16 mouse cellular contexts compared by ENCODE assay signal in genomic region chr6:86252176-86253125, GRCm38 (mm10). TPM values are rescaled to one million over a fixed set of nuclear protein-coding genes. Genes with fewer than 3 reads are reported as not detected.
DNase-seq lines count a peak whose midpoint lies in the region; ATAC-seq and TF ChIP-seq lines count a peak whose summit lies in the region.
"Had no signal": no experiment of that assay in that cellular context is flagged by ENCODE, and none has a peak within 500 bp of the region (broad histone marks: within the 10 kb centered on the region; RNA-seq: fewer than 3 reads in every experiment).

No protein-coding gene starts in this region.

- no peak overlapping the region for H3K4me2 ChIP-seq in forebrain, embryonic 16.5 days (ENCODE audit: low read length)
- H3K4me2 ChIP-seq in midbrain, embryonic 16.5 days (ENCODE audit: low read length): no peak overlapping the region
- H3K4me2 ChIP-seq: intestine, embryonic 15.5 days had no signal

- 79% methylated on average over 10 of the region's 10 CpGs for WGBS in forebrain, embryonic 10.5 days
- 81% methylated on average over 10 of the region's 10 CpGs for WGBS in forebrain, embryonic 16.5 days
- 83% methylated on average over 10 of the region's 10 CpGs for WGBS in midbrain, embryonic 16.5 days

- H3K36me3 ChIP-seq in forebrain, embryonic 10.5 days (replicated peaks): no peaks in the 10 kb centered on the region
- no peaks in the 10 kb centered on the region for H3K36me3 ChIP-seq in forebrain, embryonic 16.5 days (ENCODE audit: control insufficient read depth, insufficient read depth)
- H3K36me3 ChIP-seq in midbrain, embryonic 16.5 days (ENCODE audit: control insufficient read depth, insufficient read depth, low read length): no peaks in the 10 kb centered on the region
- H3K36me3 ChIP-seq: intestine, embryonic 15.5 days had no signal

- H3K9me3 ChIP-seq in forebrain, embryonic 10.5 days: no peaks in the 10 kb centered on the region
- H3K9me3 ChIP-seq in forebrain, embryonic 16.5 days (ENCODE audit: control insufficient read depth, low read length): no peaks in the 10 kb centered on the region
- 0 out of 2 replicates have a peak, but pooled peaks cover 2% of the 10 kb centered on the region for H3K9me3 ChIP-seq in midbrain, embryonic 16.5 days (replicated peaks; ENCODE audit: control insufficient read depth, low read length, poor library complexity, severe bottlenecking)
- H3K9me3 ChIP-seq: intestine, embryonic 15.5 days had no signal

- H3K4me1 ChIP-seq in forebrain, embryonic 10.5 days: peaks cover 41% of the 10 kb centered on the region
- peaks cover 15% of the 10 kb centered on the region for H3K4me1 ChIP-seq in forebrain, embryonic 16.5 days (replicated peaks; ENCODE audit: control insufficient read depth, insufficient read depth, low read length)
- no peaks in the 10 kb centered on the region for H3K4me1 ChIP-seq in midbrain, embryonic 16.5 days (ENCODE audit: control insufficient read depth, insufficient read depth, low read length)
- H3K4me1 ChIP-seq: intestine, embryonic 15.5 days had no signal

- DNase-seq in forebrain, embryonic 10.5 days (ENCODE audit: extremely low spot score, low spot score): no peak
- no peak for DNase-seq in layer of hippocampus, adult 2 months (ENCODE audit: low spot score in 2 of 2)
- no peak for DNase-seq in layer of hippocampus, postnatal 25 days (ENCODE audit: extremely low spot score in 1 of 2, low spot score in 1 of 2)
- peak; percentile 42 for DNase-seq in testis, postnatal 14 days (ENCODE audit: low spot score)
- DNase-seq in testis, postnatal 10 days (ENCODE audit: low spot score): no peak
- no peak for DNase-seq in frontal cortex, postnatal 25 days (ENCODE audit: low spot score in 2 of 2)
- DNase-seq: adrenal gland, postnatal 10 days; cerebellum, postnatal 36 days; heart, postnatal 10 days; layer of hippocampus, postnatal 36 days; liver had no signal

- H3K9ac ChIP-seq in forebrain, embryonic 16.5 days (replicated peaks; ENCODE audit: low read depth, low read length): no peak overlapping the region
- H3K9ac ChIP-seq in midbrain, embryonic 16.5 days (ENCODE audit: low read depth, low read length): no peak overlapping the region
- H3K9ac ChIP-seq: intestine, embryonic 15.5 days had no signal

- no peak for ATAC-seq in forebrain, embryonic 16.5 days
- no peak for ATAC-seq in midbrain, embryonic 16.5 days
- ATAC-seq: intestine, embryonic 15.5 days had no signal

- H3K27ac ChIP-seq in forebrain, embryonic 10.5 days: peak overlapping the region; percentile 65; the same call in 1 of the 2 replicates
- H3K27ac ChIP-seq in forebrain, embryonic 16.5 days (ENCODE audit: low read length): no peak overlapping the region
- peak overlapping the region; percentile 78; the same call in 1 of the 2 replicates for H3K27ac ChIP-seq in layer of hippocampus, adult 2 months
- no peak overlapping the region for H3K27ac ChIP-seq in midbrain, embryonic 16.5 days (ENCODE audit: low read length)
- H3K27ac ChIP-seq: intestine, embryonic 15.5 days had no signal

- no peak overlapping the region for H3K4me3 ChIP-seq in forebrain, embryonic 10.5 days
- H3K4me3 ChIP-seq in forebrain, embryonic 16.5 days (replicated peaks; ENCODE audit: low read length): no peak overlapping the region
- no peak overlapping the region for H3K4me3 ChIP-seq in layer of hippocampus, adult 2 months
- no peak overlapping the region for H3K4me3 ChIP-seq in midbrain, embryonic 16.5 days (ENCODE audit: low read depth, low read length)
- H3K4me3 ChIP-seq: intestine, embryonic 15.5 days had no signal

- no peak for TF ChIP-seq CTCF in layer of hippocampus, adult 2 months (conservative IDR thresholded peaks at IDR 0.05)

- H3K27me3 ChIP-seq in forebrain, embryonic 10.5 days (ENCODE audit: poor library complexity, severe bottlenecking): no peaks in the 10 kb centered on the region; the same call in 1 of the 2 replicates
- H3K27me3 ChIP-seq in forebrain, embryonic 16.5 days (replicated peaks; ENCODE audit: control insufficient read depth, insufficient read depth, low read length): no peaks in the 10 kb centered on the region
- no peaks in the 10 kb centered on the region for H3K27me3 ChIP-seq in midbrain, embryonic 16.5 days (ENCODE audit: control insufficient read depth, insufficient read depth, low read depth, low read length)
- H3K27me3 ChIP-seq: intestine, embryonic 15.5 days had no signal

RNA-seq across cellular contexts. Expression of gene Tgfa, which starts 57.4 kb away (rescaled TPM):
- polyA plus RNA-seq in forebrain, embryonic 10.5 days (2016; fragmentation: Nextera tagmentation; extraction: Ambion mirVana): 1.2 and 1.3 TPM in 2 replicates
- 14.6 and 19.7 TPM in 2 replicates for polyA plus RNA-seq in forebrain, embryonic 16.5 days (2015; fragmentation: Nextera tagmentation; extraction: Ambion mirVana)
- total RNA-seq in layer of hippocampus, adult 2 months (2021): 10 to 100 TPM; 28.3 to 32.0 TPM
- 10 to 100 TPM; 34.1 to 36.6 TPM for total RNA-seq in layer of hippocampus, postnatal 25 days (2021)
- 13.1 and 14.7 TPM in 2 replicates for polyA plus RNA-seq in midbrain, embryonic 16.5 days (2015; fragmentation: Nextera tagmentation; extraction: Ambion mirVana)
- total RNA-seq: granulocyte monocyte progenitor cell, adult 5-6 weeks; megakaryocyte, adult 5-6 weeks had no signal

Comparison
In these comparisons a context has a peak if more than half of its experiments do, and no peak if none do; other contexts are left out.
1. H3K27ac ChIP-seq: peak in forebrain, embryonic 10.5 days (single experiment) and layer of hippocampus, adult 2 months (single experiment); none in forebrain, embryonic 16.5 days (single experiment) and midbrain, embryonic 16.5 days (single experiment).